Mouse (Mus musculus) E14TG2a.4 (cell line): Measurements from ENCODE around the gene Nog.

Source experiments
- H3K27me3 ChIP-seq: 2 replicates; pipeline ENCODE4 v1.6.1; 2014; ENCODE audit warnings: low read length, control low read depth; ENCODE audit not compliant: insufficient read depth
- H3K36me3 ChIP-seq: 2 replicates; pipeline ENCODE4 v1.6.1; 2014; ENCODE audit warnings: low read length, control low read depth; ENCODE audit not compliant: insufficient read depth
- H3K4me1 ChIP-seq: replicated peaks from 2 replicates; pipeline ENCODE4 v1.6.1; 2014; ENCODE audit warnings: low read depth, low read length, control low read depth
- H3K4me3 ChIP-seq: replicated peaks from 2 replicates; pipeline ENCODE4 v1.5.1; 2014; ENCODE audit warnings: mild to moderate bottlenecking, low read length
- H3K9me3 ChIP-seq: 2 replicates; pipeline ENCODE4 v1.6.1; 2014; ENCODE audit warnings: low read length, control low read depth
- CTCF ChIP-seq: conservative IDR thresholded peaks from 2 replicates; pipeline ENCODE4 v1.5.1; 2014; ENCODE audit warnings: low read length
- NANOG ChIP-seq: IDR thresholded peaks from 2 replicates; pipeline ENCODE4 v1.6.1; 2014; ENCODE audit warnings: borderline replicate concordance, low read length, mixed read lengths
- POU5F1 ChIP-seq: IDR thresholded peaks from 2 replicates; pipeline ENCODE4 v1.6.1; 2014; ENCODE audit warnings: low read length, borderline replicate concordance

The Nog gene

DNA sequence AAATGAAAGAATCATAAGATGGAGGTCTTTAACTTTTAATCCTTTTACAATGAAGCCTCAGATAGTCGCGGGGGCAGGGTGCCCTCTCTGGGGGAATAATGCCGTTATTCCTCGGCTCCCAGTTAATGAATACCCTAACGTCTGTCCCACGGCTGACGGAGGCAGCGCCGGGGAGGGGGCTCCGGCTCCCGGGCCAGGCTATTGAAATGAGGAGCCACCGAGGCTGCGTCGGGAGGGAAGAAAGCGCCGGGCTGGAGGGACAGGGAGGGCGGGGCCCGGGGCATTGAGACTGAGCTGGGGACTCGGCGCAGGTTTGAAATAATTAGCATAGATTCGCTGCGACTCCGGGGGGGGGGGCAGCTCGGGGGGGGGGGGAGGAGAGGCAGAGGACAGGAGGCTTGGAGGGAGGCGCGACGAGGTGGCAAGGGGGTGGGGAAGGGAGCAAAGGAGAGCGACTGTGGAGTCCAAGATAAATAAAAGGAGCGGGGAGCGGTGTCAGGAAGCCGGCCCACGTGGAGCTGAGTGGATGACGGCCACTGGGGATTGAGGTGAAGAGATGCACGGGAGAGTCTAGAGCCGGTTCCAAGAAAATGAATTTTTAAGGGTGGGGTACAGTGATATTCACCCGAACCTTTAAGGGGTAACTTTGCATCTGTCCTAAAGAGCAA lies 2.9 kb downstream of the Nog start:
- TF ChIP-seq CTCF: no peak
- TF ChIP-seq POU5F1: no peak
- no peak for TF ChIP-seq NANOG
- Histone ChIP-seq H3K4me1 (peaks cover 25% of the 10 kb centered on the region; the same call in 1 of the 2 replicates), H3K36me3 (no peaks in the 10 kb centered on the region), H3K4me3 (peak overlapping the region; percentile 64), H3K27me3 (peaks cover 78% of the 10 kb centered on the region), H3K9me3 (no peaks in the 10 kb centered on the region)

DNA sequence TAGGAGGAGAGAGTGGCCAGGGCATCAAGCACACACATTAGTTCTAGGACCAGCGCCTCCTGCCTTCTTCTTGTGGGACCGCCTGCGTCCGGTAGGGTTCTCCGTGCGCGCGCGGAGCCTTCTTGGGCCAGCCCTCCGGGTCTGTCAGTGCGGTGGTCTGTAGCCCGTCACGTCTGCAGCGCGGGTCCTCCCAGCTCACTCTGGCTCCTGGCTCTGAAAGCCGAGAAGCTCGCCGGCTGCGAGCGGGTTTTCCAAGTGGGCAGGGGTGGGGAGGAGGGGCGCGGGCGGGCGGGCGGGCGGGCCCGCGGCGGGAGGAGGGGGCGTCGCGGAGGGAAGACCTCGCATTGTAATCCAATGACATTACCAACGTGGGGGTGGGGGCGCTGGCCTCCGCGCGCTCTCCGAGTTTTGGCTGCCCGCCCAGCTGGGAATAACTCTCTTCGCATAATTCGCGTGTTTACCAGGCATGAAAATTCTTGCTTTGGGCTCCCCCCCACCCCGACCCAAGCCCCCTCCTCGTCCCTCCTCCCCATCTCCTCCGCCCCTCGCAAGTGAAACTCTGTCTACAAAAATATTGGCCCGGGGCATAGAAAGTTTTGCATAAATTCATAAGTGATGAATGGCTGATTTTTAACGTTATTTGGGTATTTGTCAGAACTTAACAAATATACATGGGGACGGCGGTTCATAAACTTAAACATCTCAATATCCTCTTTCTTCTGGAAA lies 3.7 kb downstream of the Nog start:
- H3K9me3 ChIP-seq: no peaks in the 10 kb centered on the region
- H3K36me3 ChIP-seq: no peaks in the 10 kb centered on the region
- TF ChIP-seq NANOG (no peak), CTCF (no peak; the same call in 1 of the 2 replicates), POU5F1 (no peak)
- peak overlapping the region; percentile 64 for H3K4me3 ChIP-seq
- H3K4me1 ChIP-seq: peaks cover 25% of the 10 kb centered on the region; the same call in 1 of the 2 replicates
- peaks cover 78% of the 10 kb centered on the region for H3K27me3 ChIP-seq

GRCm38 (mm10) chr11:89297521-89297920 lies 4.6 kb downstream of the Nog start:
- Histone ChIP-seq H3K27me3 (peaks cover 81% of the 10 kb centered on the region), H3K4me3 (no peak overlapping the region), H3K36me3 (no peaks in the 10 kb centered on the region), H3K4me1 (peaks cover 25% of the 10 kb centered on the region; the same call in 1 of the 2 replicates), H3K9me3 (no peaks in the 10 kb centered on the region)
- no peak for TF ChIP-seq CTCF
- TF ChIP-seq POU5F1: no peak
- no peak for TF ChIP-seq NANOG

- Histone ChIP-seq H3K4me3 (no peak overlapping the region), H3K27me3 (no peaks in the 10 kb centered on the region), H3K4me1 (0 out of 2 replicates have a peak, but pooled peaks cover 7% of the 10 kb centered on the region), H3K36me3 (no peaks in the 10 kb centered on the region), H3K9me3 (no peaks in the 10 kb centered on the region)
- TF ChIP-seq POU5F1 (no peak), NANOG (no peak), CTCF (no peak)
Measured at GRCm38 (mm10) chr11:89269809-89270361, 32.2 kb downstream of the Nog start.

GRCm38 (mm10) chr11:89267520-89267919 lies 34.6 kb downstream of the Nog start:
- TF ChIP-seq POU5F1 (no peak), CTCF (no peak), NANOG (no peak)
- Histone ChIP-seq H3K36me3 (no peaks in the 10 kb centered on the region), H3K4me3 (no peak overlapping the region), H3K4me1 (0 out of 2 replicates have a peak, but pooled peaks cover 7% of the 10 kb centered on the region), H3K9me3 (peaks cover 2% of the 10 kb centered on the region; the same call in 1 of the 2 replicates), H3K27me3 (0 out of 2 replicates have a peak, but pooled peaks cover 7% of the 10 kb centered on the region)

- TF ChIP-seq NANOG: no peak
- TF ChIP-seq POU5F1: no peak
- TF ChIP-seq CTCF: no peak
- Histone ChIP-seq H3K27me3 (0 out of 2 replicates have a peak, but pooled peaks cover 7% of the 10 kb centered on the region), H3K9me3 (peaks cover 9% of the 10 kb centered on the region; the same call in 1 of the 2 replicates), H3K4me3 (no peak overlapping the region), H3K4me1 (0 out of 2 replicates have a peak, but pooled peaks cover 4% of the 10 kb centered on the region), H3K36me3 (no peaks in the 10 kb centered on the region)
Measured at GRCm38 (mm10) chr11:89265080-89265479, 37.1 kb downstream of the Nog start.

- peaks cover 9% of the 10 kb centered on the region; the same call in 1 of the 2 replicates for H3K9me3 ChIP-seq
- H3K4me1 ChIP-seq: no peaks in the 10 kb centered on the region
- no peaks in the 10 kb centered on the region for H3K36me3 ChIP-seq
- 0 out of 2 replicates have a peak, but pooled peaks cover 5% of the 10 kb centered on the region for H3K27me3 ChIP-seq
- no peak overlapping the region for H3K4me3 ChIP-seq
- no peak for TF ChIP-seq CTCF
- TF ChIP-seq POU5F1: no peak
- no peak for TF ChIP-seq NANOG
Measured at GRCm38 (mm10) chr11:89259338-89259915, 42.7 kb downstream of the Nog start.

GRCm38 (mm10) chr11:89257893-89258292 lies 44.2 kb downstream of the Nog start:
- Histone ChIP-seq H3K9me3 (peaks cover 9% of the 10 kb centered on the region; the same call in 1 of the 2 replicates), H3K36me3 (no peaks in the 10 kb centered on the region), H3K4me3 (no peak overlapping the region), H3K27me3 (peaks cover 13% of the 10 kb centered on the region), H3K4me1 (no peaks in the 10 kb centered on the region)
- no peak for TF ChIP-seq CTCF
- no peak for TF ChIP-seq POU5F1
- no peak for TF ChIP-seq NANOG
